Mouse (Mus musculus) adrenal gland, adult (tissue): Measurements from ENCODE around the gene BC016579.

Experiments
- DNase-seq, 2 experiments: peaks; one replicate each; pipeline ENCODE4 v3.0.0; 2022 to 2023; ENCODE audit warnings: low spot score in 1 of 2; ENCODE audit not compliant: inconsistent age in 2 of 2

BC016579 gene

DNA sequence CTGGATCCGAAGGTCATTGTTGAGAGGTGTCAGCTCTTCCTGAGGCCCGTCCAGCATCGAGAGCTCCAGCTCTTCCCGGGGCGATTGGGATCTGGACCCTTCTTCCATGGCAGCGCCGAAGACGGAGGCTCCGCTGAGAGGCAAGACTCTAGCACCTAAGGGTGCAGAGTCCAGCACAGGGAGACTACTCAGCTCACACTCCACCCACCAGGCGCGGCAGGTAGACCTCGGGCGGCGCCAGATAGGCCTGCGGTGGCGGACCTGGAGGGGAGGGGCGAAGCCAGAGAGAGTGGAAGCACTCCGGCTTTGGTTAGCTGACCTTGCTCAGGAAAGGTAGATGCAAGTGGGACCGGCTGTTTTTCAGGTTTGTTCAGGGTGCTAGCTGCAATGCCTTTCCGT lies at the start of gene BC016579:
Gene BC016579 (minus strand): TSS at position 135 of the 399 bp plus-strand sequence.
- DNase-seq = peak; percentile 29 to 64

DNA sequence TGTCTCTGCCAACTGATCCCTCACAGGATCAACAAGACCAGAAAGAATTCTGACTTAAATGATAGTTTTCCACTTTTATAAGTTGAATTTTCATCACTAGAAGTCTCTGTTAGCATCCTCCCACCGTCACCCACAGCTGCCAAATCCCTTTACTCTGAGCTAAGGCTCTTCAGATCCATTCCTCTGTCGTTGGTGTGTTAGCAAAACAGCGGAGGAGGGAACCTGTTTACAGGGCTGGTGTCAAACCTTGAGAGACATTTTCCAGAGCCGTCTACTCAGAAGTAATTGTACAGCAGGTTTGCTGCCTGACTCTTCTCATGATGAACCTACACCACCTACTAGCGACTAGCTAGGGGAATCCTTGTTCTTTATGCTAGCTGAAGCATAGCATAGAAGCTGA lies 45.4 kb upstream of the BC016579 start:
- DNase-seq = no peak

DNA sequence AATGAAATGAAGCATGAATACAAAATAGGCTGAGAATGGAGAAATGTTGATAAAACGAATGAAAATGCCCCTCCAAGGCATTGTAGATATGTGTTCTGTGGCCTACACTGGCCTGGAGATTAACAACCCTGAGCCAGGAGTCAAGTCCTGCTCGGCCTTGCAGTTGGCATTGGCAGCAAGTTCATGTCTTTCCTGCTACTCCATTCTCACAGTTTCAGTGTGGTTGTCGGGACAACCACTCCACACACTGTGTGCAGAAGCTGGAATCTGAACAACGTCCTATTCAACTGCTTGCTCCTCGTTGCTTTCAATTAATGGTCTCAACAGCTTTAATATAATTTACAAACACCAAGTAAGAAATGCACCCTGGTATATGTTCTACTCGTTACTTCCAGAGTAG lies 44.1 kb upstream of the BC016579 start:
- DNase-seq = peak in 1 of 2 experiments; percentile 40

DNA sequence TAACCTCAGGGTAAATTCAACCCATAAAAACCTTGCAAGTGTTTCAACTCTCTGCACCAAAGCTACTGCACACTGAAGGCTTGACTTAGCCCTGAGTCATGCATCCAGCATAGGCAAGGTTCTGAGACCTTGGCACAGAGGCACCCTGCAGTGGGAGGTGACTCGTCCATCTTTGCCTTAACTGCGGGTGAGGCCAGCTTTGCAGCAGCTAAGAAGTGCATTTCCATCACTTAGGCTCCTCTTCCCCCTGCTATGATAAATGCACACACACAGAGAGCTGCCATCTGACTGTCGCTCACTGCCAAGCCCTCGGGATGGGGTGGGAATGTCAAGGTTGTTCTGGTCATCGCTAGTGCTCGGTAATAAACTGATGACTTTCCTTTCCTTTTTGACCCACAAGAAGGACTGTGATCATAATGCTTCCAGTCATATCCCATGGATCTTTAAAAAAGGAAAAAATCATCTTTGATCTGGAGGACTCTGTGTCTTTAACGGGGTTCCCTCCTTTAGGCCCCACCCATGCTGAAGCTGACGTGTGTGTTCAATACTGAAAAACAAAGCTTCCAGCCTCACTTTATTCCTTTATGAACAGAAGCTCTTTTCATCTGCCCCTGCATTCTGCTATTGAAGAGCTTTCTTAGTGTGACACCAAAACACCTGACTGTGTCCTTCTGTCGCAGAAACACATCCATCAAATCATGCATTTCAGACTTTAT lies 41.7 kb upstream of the BC016579 start:
- peak; percentile 48 to 85 for DNase-seq

DNA sequence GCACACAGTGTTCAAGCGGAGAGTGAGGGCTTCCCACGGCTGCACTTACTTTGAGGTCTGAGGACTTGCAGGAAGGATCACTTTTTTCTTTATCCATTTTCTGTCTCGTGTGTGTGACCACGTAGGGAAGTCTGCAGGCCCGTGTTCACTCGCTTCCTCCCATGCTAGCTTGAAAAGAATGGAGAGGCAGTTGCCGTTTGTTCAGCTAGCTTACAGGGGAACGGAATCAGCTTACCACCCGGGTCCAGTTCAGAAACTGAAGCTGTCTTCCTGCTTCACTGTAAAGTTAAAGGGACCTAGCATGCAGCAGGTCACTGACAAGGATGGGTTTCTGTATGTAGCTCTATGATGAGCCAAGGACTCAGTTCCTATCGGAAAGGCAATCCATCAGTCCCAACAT lies 39.7 kb upstream of the BC016579 start, which contains the start of gene Tmprss7:
Gene Tmprss7 (minus strand): TSS at position 101 of the 400 bp plus-strand sequence.
- no peak for DNase-seq

DNA sequence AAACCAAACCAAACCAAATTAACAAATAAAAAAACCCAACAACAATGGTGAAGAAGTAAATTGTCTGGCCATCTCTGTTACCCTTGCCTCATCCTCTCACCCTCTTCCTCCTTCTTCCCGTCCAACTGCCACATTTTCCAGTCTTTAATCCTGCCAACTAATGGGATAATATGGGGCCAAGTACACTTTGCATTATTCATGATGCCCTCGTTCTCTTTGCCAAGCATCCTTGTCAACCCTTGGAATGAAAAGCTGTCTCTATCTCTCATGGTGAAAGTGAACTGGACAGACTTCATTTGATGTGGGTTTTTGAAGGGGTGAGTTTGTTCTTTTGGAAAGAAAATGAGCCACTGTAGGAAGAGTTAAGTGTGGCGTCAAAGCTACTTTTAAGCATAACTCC lies 39.0 kb upstream of the BC016579 start:
- DNase-seq = no peak

DNA sequence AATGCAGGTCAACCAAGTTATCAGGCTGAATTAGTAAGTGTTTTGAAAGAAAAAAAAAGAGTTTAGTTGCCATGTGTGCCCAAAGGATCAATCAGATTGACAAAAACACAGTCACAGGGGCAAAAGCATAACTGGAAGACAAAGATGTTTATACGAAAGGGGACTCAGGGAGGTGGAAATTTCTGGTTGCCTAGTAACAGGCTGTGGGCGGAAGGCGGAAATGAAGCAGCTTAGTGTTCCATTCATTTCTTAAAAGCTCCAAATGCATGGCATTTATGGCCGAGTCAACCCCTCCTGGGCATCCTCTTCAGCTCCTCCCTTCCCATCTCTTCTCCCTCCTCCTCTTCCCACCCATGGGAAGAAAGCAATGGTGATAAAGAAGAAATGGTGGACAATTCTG lies 36.3 kb upstream of the BC016579 start:
- no peak for DNase-seq

DNA sequence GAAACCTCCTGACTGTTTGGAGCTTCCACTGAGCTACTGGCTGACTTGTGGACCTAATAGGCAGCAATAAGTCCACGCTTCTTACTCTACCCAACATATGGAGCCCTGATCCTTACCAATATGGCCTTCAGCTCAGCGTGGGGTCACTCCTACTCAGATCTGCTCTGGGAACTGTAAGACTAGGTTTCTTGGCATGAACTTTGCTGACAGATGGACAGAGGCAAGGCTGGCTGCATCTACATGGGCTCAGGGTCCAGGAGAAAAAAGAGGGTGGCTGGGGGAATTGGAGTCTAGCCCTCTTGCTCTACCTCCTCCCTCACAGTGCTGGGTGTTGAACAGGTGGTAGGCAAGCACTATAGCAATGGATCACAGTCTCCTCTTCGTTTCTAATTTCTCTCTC lies 33.0 kb upstream of the BC016579 start:
- DNase-seq = no peak

DNA sequence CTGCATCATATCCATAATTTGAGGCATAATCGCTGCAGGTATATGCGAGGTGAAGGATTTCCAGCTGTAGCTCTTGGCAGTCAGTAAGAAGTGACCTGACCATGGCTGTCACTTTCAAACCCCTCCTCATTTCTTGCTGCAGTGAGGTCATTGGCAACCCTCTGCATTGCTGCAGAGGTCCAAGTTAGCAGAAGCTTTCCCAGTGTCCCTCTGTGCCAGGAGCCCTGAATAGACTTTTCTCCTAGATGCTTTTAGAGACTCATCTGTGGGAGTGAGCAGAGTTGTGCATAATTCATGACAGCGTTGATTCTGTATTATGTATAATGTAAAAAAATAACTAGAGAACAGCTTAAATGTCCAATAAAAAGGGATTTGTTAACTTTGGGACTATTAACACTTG lies 31.4 kb upstream of the BC016579 start:
- DNase-seq = no peak

DNA sequence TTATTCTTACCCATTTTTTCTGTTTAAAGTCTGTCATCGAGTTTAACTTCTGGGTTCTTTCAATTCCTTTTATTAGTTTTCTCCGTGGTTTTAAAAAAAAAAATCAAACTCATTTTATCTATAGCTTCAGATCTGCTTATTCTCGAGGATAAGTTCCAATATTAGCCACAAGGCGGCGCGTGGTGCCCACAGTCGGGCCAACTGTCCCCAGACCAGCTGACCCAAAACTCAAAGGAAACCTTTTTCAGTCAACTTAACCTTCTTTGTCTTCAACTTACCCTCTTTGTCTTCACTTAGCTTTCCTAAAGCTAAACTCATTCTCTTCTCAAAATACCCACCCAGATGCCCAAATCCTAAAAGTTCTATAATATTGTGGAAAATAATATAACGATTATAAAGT lies 30.9 kb upstream of the BC016579 start:
- DNase-seq = peak; percentile 58 to 91

DNA sequence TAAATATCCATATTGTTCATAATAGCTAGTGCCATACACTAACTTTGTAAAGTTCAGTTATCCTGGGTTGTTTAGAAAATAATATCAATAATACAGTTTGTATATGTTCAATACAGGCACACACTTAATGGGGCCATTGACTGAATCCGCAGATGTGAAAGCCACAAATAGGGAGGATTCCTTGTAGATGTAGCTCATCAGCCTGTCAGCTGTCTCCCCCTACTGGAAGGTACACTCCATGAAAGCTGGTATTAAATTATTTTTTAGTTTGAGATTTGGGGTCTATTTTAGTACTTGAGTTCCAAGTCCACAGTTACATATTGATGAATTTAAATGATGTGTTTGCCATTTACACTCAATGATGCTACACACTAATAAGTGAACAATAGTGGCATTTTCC lies 22.6 kb upstream of the BC016579 start:
- DNase-seq = peak in 1 of 2 experiments; percentile 71

DNA sequence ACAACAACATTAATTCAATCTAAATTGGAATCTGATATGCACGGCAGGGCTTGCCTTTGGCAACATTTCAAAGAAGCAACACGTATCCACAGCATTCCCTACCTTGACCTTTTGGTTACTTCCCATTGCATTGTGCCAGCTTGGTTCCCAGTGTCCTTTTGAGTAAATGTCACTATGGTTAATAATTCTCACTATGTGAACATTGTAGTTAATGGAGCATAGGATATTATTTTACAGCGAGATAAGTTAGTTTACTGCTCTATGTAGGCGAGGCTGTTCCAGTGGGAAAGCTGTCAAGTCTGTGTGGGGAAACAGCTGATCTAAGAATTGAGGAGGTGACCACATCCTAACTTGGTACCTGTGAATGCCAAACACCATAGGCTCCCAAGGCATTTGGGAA lies 16.1 kb upstream of the BC016579 start:
- DNase-seq = peak; percentile 71 to 83

DNA sequence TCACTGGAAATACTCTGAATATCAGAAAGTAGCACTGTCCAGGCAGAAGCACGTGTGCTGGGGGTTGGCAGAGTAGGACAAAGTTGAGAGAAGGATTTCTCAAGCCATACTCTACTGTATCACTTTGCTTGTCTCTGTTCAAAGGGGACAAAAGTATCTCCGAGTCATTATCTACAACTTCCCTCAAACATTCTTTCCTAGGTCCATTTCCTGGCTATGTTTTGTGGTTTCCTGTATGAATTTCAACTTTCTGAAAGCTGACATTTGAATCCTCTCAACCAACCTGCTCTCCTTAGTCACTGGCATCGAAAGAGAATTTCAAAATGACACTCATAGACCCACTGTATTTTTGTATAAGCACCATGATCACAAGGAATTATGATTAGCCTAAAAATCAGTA lies 14.3 kb upstream of the BC016579 start:
- no peak for DNase-seq

DNA sequence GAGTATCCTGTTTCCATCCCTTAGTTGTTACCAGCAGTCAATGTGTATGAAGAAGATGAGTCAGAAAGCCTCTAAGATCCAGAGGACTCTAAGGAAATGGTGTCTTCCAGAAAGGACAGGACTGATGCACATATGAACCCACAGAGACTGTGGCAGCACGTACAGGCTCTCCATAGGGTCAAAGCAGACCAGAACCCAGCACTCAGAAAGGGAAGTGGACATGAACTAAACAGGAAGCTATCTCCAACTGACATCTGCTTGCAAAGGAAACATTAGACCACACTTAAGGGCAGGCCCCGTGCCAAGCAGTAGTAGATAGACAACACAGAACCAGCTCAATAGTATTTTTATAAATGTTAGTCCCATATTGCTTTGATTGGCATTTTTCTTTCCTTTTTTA lies 12.3 kb upstream of the BC016579 start:
- no peak for DNase-seq

DNA sequence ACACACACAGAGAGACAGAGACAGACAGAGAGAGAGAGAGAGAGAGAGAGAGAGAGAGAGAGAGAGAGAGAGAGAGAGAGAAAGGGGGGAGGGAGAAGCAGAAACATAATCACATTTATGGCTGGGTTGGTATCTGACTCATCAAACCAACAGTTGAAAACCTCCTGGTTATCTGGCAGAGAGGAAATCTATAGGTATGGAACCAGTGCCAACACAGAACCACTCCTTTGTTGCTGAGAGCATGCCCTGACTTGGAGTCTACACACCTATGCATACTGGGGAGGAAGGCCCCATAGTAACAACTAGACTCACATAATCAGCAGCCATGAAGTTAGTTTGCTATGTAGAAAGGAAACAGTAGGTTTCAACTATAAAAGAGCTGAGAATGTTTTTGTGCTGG lies 8.5 kb upstream of the BC016579 start:
- DNase-seq = no peak

DNA sequence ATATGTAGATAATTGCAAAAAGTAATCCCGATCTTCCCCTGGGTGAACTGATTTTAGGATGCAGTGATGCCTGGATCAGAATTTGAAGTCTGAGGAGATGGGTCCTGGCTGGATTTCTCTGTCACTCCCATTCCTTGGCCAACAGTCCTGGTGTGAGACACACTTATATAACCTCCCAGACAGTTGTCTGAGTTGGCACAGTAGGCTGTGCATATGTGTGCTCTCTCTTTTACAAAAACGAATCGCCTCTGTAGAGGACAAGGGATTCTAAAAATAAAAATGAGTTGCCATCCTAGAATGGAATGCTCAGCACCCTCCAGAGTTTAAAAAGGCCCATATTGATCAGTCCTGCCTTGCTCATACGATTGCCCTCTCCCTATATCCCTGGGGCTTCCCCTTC lies 5.7 kb upstream of the BC016579 start:
- DNase-seq = no peak

DNA sequence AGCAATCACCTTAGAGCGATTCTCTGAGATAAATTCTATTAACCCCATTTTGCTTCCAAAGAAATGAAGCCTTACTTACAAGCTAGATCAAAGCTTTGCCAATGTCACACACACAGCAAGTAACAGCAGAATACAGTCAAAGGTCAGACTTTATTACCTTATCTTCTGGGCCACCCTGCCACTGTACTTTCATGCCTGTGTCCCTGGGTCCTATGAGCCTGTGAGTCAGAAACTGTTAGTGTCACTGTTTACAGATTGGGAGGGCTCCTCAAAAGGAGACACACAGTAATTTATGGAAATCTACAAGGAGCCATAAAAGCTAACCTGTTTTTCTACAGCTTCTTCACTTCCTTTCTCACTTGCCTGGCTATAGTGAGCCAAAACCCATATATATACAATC lies 4.4 kb upstream of the BC016579 start:
- DNase-seq = no peak

DNA sequence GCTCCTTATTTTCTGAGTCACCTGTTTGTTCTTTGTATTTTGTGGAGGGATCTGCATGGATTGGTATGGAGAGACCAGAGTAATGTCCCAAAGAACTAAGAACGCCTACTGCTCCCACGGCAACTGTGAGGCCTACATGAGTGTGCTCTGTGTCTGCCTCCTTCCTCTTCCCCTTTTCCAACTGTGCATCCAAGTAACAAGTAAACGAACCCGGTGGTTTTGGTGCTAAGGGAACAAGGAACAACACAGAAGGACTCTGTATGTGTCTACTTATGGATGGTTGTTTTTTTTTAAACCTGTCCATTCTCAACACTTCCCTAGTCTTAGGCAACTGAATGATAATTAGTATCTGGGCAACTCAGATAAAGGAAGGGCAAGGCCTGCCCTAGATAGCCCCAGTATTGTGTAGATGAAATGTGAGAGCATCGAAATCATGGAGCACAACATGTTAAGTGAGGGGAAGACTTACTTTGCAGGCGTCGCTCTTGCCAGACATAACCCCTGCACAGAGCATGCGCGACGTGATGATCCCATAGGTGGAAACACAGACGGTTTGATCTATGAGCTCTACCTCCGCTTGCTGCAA lies 3.8 kb upstream of the BC016579 start:
- DNase-seq = no peak

DNA sequence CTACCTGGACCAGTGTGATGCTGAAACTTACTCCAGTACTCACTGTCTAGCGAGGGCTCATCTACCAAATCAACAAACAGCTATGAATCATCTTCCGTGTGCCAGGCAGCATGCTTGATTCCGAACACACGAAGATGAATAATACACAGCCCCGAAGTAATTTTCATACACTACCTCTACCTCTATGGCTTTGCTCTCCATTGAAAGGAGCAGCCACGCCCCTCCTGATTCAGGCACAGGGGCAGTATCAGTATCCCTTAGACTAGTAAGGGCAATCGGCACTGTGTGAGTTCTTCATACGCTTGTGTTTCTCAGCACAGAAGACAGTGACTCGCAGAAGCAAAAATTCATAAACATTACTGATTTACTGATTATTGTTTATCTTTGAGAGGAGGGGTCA lies 597 bp upstream of the BC016579 start:
- no peak for DNase-seq

DNA sequence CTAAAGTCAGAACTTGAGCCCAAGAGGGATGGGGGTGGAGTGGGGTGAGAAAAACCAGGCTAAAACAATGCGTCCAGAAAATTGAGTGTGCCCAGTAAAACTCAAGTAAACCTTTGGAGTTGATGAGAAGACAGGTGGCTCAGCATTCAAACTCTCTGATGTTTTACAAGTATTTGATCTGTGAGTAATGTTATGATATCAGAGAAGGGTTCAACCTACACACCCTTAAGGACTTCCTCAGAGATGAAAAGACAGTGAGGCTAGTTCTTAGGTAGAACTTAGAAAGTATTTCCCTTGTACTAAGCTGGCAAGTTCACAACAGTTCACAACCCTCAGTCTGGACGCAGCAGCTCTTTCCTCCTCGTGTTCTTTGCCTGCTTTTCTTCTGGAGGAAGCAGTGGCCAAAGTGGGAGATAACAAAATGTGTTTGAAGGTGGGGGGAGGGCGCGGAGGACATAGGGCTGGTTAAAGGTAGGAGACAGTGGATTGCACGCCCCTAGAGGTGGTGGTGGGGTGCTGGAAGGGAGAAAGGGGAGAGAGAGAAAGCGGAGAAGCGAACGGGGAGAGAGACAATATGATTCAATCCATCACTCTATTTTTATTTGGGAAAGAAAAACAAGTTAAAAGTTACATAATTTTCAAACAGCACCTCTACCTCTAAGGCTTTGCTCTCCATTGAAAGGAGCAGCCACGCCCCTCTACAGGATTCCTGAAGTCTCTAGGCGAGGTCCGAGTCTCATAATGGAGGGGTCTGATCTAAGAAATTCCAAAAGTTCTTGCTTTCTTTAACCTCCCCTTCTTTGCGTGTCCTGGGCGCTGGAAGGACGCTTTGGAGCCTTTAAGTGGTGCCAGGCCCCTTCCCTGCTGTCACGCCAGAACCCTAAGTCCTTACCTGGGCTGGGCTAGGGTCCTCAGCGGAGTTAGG lies 597 bp downstream of the BC016579 start:
- DNase-seq = no peak

DNA sequence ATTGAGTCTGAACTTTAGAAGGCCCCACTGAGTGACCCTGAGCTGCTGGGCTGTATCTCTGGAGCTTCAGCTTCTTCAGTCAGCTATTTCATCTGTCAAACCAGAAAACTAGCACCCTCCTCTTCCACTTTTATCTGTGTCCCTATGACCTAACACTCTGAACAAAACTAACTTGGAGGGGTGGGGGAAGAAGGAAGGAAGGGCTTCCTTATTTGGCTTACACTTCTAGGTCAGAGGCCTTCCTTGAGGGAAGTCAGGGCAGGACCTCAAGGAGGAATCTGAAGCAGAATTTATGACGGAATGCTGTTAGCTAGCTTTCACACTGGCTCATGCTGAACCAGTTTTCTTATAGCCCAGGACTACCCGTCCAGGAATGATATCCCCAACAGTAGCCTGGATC lies 2.4 kb downstream of the BC016579 start:
- DNase-seq = no peak

DNA sequence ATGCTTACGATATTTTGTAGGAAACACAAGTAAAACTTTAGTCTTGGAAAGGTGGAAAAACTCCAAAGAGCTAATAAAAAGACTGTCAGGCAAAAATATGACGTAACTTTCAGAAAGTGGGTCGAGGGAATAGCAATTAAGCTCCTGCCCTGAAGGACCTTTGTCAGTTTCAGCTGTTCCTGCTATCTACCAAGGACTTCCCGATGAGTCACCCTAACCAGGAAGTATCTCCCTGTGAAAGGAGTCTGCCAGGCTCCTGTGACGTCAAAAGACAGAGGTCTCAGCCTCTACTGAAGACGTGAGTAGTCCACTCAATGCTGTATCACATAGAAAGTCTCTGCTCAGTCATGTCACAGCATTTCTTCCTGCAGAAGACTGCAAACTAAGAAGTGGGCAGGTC lies 9.5 kb downstream of the BC016579 start:
- peak; percentile 77 to 90 for DNase-seq
